Mouse (Mus musculus): ENCODE data around the gene Fam69b. TPM values are rescaled to one million over a fixed set of nuclear protein-coding genes. Genes with fewer than 3 reads are reported as not detected.

Fam69b gene
- total RNA-seq (2023): not detected

DNA sequence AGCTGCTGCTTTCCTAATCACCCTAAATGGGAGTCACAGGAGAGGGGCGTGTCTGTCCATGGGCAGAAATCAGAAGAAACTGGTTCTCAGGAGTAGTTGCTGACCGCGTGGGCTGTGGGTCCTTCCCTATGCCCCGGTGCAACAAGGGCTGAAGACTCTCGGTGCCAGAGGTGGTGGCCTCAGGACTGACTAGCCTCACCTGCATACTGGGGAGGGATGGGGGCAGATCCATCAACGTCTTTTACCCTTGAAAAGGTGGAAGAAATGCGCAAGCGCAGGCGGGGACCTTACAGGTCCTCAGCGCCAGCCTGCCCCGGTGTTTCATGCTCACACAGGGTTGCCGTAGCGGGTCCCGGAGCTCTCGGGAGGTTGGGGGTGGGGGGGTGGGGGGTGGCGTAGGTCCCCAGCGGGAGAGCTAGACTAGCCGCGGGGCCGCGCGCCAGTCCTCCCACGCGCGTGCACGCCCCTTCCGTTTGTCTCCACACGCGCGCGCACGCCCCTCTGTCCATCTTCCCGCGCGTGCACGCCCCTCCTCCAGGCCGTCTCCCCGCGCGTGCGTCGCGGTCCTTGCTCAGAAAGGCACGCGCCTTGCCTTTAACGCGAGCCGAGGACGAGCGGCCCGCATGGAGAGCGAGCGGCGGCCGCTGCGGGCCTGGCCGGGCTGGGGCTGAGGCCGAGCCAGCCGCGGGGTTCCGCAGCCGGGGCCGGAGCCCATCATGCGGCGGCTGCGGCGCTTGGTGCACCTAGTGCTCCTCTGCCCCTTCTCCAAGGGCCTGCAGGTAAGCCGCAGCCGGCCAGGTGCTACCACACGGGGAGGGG, at the start of gene Fam69b:
Gene Fam69b, plus strand, starts transcription at position 537 of the 819 bp plus-strand sequence.

GRCm38 (mm10) chr2:26579714-26580113, 48.5 kb upstream of the Fam69b start, which contains the start of gene Egfl7:
Egfl7 (plus strand) TSS chr2:26580014.

GRCm38 (mm10) chr2:26586294-26587043, 41.8 kb upstream of the Fam69b start, which contains the start of gene Gm20532:
Gm20532 (plus strand) TSS chr2:26586639.

DNA sequence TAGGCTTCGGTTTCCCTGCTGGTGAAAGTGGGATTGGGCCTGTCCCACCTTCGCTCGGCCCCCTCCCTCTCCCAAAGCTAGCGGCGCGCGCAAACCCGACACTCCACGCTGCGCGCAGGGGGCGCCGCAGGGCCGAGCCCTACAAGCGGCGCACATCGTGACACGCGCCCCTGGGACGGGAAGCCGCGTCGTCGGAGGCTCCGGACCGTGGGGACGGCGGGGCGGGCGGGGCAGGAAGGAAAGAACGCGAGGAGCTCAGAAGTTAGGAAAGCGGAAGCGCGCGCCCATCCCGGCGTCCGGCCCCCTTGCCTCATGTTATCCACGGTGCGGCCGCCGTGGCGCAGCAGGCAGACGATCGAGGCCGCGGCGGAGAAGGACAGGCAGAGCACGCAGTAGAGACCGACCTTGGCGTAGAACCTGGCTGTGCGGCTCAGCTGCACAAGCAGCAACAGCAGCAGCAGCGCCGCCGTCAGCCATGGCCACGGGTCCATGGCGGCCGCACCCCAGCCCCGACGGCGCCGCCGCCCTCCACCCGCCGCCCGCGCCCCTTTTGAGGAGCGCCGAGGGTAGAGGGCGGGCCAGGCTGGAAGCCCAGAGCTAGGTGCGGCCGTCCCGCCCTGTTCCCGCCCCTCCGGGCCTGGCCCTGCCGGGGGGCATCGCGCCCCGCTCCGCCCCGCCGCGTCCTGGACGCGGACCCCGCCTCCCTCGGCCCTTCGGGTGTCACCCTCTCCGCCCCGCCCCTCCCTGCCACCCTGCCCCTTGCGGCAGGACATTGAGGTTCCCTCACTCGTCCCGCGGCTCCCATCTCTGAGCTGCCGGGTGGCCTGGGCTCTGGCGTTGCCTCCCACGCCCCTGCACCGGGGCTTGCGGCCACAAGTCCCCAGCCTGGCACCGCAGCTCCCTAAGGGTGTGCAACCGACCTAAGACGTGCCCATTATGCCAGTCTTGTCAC, 24.3 kb upstream of the Fam69b start, which contains the start of gene Agpat2:
Gene Agpat2, minus strand, starts transcription at position 698 of the 952 bp plus-strand sequence.

DNA sequence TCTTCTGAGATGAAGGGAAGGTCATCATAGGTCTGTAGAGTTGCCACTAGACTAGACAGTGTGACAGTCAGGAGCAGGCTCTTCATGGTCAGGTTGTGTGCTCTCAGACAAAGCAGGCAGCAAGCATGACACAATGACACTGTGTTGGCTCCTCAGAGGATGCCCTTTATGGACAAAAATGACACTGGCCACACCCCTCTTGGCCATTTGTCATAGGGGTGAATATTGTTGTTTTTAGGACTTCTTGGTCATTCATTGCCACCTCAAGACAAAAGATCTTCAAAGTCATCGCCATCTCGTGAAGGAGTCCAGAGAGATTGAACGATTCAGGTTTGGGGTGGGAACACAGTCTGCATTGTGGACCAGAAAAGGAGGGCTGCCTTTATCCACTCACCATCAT, 42.9 kb downstream of the Fam69b start, which contains the start of gene Lcn4:
Gene Lcn4, minus strand, starts transcription at position 101 of the 400 bp plus-strand sequence.

Other genes starting within 250 kb of the Fam69b start
- 105 TPM for gene Snapc4, start 247.8 kb upstream of the Fam69b start, total RNA-seq (2023)
- 125 TPM for gene Entr1, start 239.1 kb upstream of the Fam69b start, total RNA-seq (2023)
- 69.1 TPM for gene Pmpca, start 239.1 kb upstream of the Fam69b start, total RNA-seq (2023)
- 28.0 TPM for gene Inpp5e, start 219.3 kb upstream of the Fam69b start, total RNA-seq (2023)
- 79.0 TPM for gene Sec16a, start 183.2 kb upstream of the Fam69b start, total RNA-seq (2023)
- 123 TPM for gene Notch1, start 111.8 kb upstream of the Fam69b start, total RNA-seq (2023)
- gene Egfl7, start 48.4 kb upstream of the Fam69b start, total RNA-seq (2023): 3.5 TPM
- gene Gm20532, start 41.8 kb upstream of the Fam69b start, total RNA-seq (2023): not detected
- gene Agpat2, start 24.0 kb upstream of the Fam69b start, total RNA-seq (2023): 11.7 TPM
- gene Lcn4, start 42.8 kb downstream of the Fam69b start, total RNA-seq (2023): 38.4 TPM
- not detected for gene Abo, start 236.5 kb downstream of the Fam69b start, total RNA-seq (2023)